Mouse (Mus musculus) forebrain, postnatal 0 days (tissue): ENCODE data around the gene Golm1. TPM values are rescaled to one million over a fixed set of nuclear protein-coding genes. Genes with fewer than 3 reads are reported as not detected.
A peak's percentile ranks its signal among the peaks of the same experiment; 100 is the strongest.
"Not testable (repeated sequence)": the region's sequence is repeated elsewhere in the genome, so short reads cannot be mapped to it uniquely, and the experiment has no call there.

Experiments
- ATAC-seq: fragments of 200-750 bp; cut with Nextera tagmentation; 2 replicates; pipeline ENCODE4 v1.8.0; 2017; ENCODE audit warnings: mild to moderate bottlenecking, moderate library complexity
- DNase-seq: peaks from one replicate; pipeline ENCODE4 v3.0.0-alpha.2; 2015
- H3K27ac ChIP-seq: fragments of 300-500 bp; sonication (generic); 2 replicates; pipeline ENCODE4 v1.5.1; 2014; ENCODE audit warnings: low read depth, mild to moderate bottlenecking, antibody characterized with exemption, low read length, moderate library complexity, mixed read lengths
- H3K27me3 ChIP-seq: fragments of 300-500 bp; sonication (generic); 2 replicates; pipeline ENCODE4 v1.6.1; 2014; ENCODE audit warnings: mild to moderate bottlenecking, low read length, mixed read lengths; ENCODE audit not compliant: insufficient read depth
- H3K36me3 ChIP-seq: fragments of 300-500 bp; sonication (generic); 2 replicates; pipeline ENCODE4 v1.6.1; 2014; ENCODE audit warnings: mild to moderate bottlenecking, moderate library complexity; ENCODE audit not compliant: insufficient read depth
- H3K4me1 ChIP-seq: fragments of 300-500 bp; sonication (generic); 2 replicates; pipeline ENCODE4 v1.6.1; 2014; ENCODE audit warnings: antibody characterized with exemption; ENCODE audit not compliant: insufficient read depth
- H3K4me2 ChIP-seq: fragments of 300-500 bp; sonication (generic); 2 replicates; pipeline ENCODE4 v1.6.1; 2014; ENCODE audit warnings: low read depth, mild to moderate bottlenecking, moderate library complexity
- H3K4me3 ChIP-seq: fragments of 300-500 bp; sonication (generic); 2 replicates; pipeline ENCODE4 v1.5.1; 2014; ENCODE audit warnings: low read depth, low read length, mixed read lengths
- H3K9ac ChIP-seq: fragments of 300-500 bp; sonication (generic); 2 replicates; pipeline ENCODE4 v1.6.1; 2014; ENCODE audit warnings: mild to moderate bottlenecking
- H3K9me3 ChIP-seq: fragments of 300-500 bp; sonication (generic); 2 replicates; pipeline ENCODE4 v1.6.1; 2016; ENCODE audit warnings: low read length
- CTCF ChIP-seq: sonication (generic); IDR thresholded peaks from 2 replicates; pipeline ENCODE4 v1.5.1; 2016; ENCODE audit warnings: antibody characterized with exemption, control low read depth, low read depth
- WGBS: fragments of 180-500 bp; shearing (Covaris S2); extraction: QIAGEN DNeasy Blood & Tissue Kit; methylation state at CpG from one replicate; pipeline ENCODE4 v1.1.7; 2014; 5-methylcytosine and 5-hydroxymethylcytosine counted together
- polyA plus RNA-seq: library from polyadenylated mRNA; unstranded; fragments of >200 nt; fragmentation: Nextera tagmentation; extraction: Ambion mirVana; gene quantifications from 2 replicates; pipeline ENCODE4 v1.2.1, GENCODE M21; 2015
- total RNA-seq: library from RNA; depleted of rRNA; stranded (reverse); fragments of >200 nt; gene quantifications from 2 replicates; pipeline ENCODE4 v1.2.3, GENCODE M21; 2014

Golm1 gene
- total and polyA plus RNA-seq, 2 experiments from 2014 or later = 18.6 to 23.2 TPM

DNA sequence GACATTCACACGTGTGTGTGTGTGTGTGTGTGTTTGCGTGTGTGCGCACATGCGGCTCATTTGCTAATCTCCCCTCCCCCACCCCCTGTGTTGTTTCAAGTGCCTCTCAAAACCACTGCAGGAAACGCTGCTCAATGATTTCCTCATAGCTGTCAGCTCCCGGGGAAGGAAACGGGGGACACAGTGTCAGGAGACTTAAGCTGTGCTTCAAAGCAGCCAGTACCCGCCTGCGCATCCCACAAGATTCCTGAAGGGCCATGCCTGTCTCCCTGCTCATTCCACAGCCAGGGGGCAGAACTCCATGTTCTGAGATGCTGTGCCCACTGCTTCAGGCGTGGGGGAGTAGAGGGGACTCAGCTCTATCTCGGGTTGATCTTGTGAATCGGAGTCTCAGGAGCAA, 29.0 kb upstream of the Golm1 start:
- DNase-seq (peak; percentile 53), ATAC-seq (peak; percentile 85)
- H3K36me3 ChIP-seq = no peaks in the 10 kb centered on the region
- H3K4me1 ChIP-seq = no peaks in the 10 kb centered on the region
- H3K27ac ChIP-seq = peak overlapping the region; percentile 21; the same call in 1 of the 2 replicates
- TF ChIP-seq CTCF = peak; percentile 62
- H3K9ac ChIP-seq = 0 out of 2 replicates have a peak overlapping the region, but pooled peaks have one; percentile 6
- H3K27me3 ChIP-seq = no peaks in the 10 kb centered on the region
- no peak overlapping the region for H3K4me3 ChIP-seq
- H3K4me2 ChIP-seq = peak overlapping the region; percentile 19
- H3K9me3 ChIP-seq = no peaks in the 10 kb centered on the region
- 58% methylated on average over 12 of the region's 12 CpGs for WGBS

DNA sequence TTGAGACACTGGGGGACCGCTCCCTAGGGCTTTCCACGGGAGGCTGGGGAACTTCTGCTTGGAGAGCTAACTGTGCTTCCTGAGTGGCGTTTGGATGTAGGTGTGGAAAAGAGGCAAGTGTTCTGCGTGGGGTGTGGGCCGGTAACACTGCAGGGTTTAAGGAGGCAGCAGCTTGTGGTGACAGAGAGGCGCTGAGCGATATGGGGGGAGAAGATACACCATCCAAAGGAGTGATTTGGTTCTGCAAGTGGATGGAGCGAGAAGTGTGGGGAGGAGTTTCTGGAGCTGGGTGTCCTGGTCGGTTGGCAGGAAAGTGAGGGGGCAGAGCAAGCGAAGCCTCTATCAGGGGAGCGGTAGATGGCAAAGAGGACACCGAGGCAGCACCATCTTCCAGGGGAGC, 27.9 kb upstream of the Golm1 start:
- H3K36me3 ChIP-seq = no peaks in the 10 kb centered on the region
- TF ChIP-seq CTCF = no peak
- H3K27ac ChIP-seq = no peak overlapping the region
- H3K9me3 ChIP-seq = no peaks in the 10 kb centered on the region
- no peaks in the 10 kb centered on the region for H3K27me3 ChIP-seq
- no peak overlapping the region for H3K9ac ChIP-seq
- no peak for DNase-seq
- WGBS = 90% methylated on average over 12 of the region's 12 CpGs
- H3K4me3 ChIP-seq = no peak overlapping the region
- no peaks in the 10 kb centered on the region for H3K4me1 ChIP-seq
- no peak overlapping the region for H3K4me2 ChIP-seq
- ATAC-seq = no peak

DNA sequence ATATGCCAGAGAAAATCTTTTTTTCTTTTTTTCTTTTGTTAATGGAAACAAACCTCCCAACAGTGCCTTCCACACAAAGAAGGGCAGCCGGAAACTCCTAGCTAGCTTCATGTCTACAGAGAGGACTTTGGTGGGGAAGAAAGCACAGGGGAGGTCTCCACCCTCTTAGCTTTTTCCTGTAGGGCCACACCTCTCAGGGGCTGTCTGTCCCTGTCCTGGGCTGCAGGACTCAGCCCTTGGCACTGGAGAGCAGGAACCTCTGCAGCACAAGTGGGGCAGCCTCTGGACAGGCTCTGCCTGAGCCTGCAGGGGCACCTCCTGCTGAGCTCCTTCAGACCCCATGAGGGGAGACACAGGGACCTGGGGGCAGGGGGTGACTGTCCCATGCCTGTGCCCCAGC, 24.5 kb upstream of the Golm1 start:
- WGBS = 65% methylated on average over 1 of the region's 1 CpGs
- not testable (repeated sequence) for DNase-seq, H3K9me3 ChIP-seq, H3K27ac ChIP-seq, H3K4me1 ChIP-seq, ATAC-seq, H3K27me3 ChIP-seq, H3K4me2 ChIP-seq, H3K4me3 ChIP-seq, H3K36me3 ChIP-seq, H3K9ac ChIP-seq

DNA sequence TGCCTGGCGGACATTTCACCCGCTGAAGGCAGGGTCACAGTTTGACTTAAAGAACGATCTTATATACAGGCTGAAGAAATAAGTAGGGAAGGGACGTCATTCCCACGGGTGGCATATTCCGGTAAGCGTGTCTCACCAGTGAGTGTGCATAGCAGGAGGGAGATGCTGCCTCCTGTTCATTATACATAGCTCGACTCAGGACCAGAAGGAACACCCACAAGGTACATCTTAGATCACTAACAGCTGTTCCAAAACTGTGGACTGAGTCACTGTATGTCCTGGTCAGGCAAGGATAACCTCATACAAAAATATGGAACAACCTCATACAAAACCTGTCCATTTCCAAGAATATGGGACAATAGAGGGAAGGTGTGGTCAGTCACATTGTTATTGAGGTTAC, 23.5 kb upstream of the Golm1 start:
- TF ChIP-seq CTCF = no peak
- Histone ChIP-seq H3K36me3 (no peaks in the 10 kb centered on the region), H3K27me3 (no peaks in the 10 kb centered on the region), H3K9me3 (no peaks in the 10 kb centered on the region), H3K4me2 (no peak overlapping the region), H3K4me3 (no peak overlapping the region), H3K9ac (no peak overlapping the region), H3K27ac (no peak overlapping the region), H3K4me1 (no peaks in the 10 kb centered on the region)
- DNase-seq (no peak), ATAC-seq (no peak)
- 87% methylated on average over 8 of the region's 8 CpGs for WGBS

DNA sequence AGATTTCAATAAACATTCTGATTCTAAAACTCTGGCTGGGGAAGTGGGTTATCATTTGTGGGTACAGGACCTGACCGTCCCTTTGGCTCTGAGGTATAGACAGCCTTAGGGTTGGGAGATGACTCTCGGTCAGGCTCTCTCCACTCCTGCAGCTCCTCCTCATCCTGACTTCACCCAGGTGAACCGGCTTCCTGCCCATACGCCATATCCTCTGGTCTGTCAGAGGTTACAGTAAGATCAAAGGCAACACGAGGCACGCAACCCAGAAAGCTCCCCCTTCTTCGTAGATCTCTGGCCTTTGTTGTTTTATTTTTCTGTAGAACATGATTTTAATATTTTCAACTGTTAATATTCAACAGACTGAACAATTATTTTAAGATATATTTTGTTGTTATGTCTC, 20.2 kb upstream of the Golm1 start:
- H3K9me3 ChIP-seq = no peaks in the 10 kb centered on the region
- ATAC-seq (no peak), DNase-seq (no peak)
- H3K4me2 ChIP-seq = no peak overlapping the region
- 94% methylated on average over 7 of the region's 7 CpGs for WGBS
- no peak overlapping the region for H3K27ac ChIP-seq
- H3K4me3 ChIP-seq = no peak overlapping the region
- H3K36me3 ChIP-seq = no peaks in the 10 kb centered on the region
- no peak for TF ChIP-seq CTCF
- H3K27me3 ChIP-seq = no peaks in the 10 kb centered on the region
- H3K4me1 ChIP-seq = no peaks in the 10 kb centered on the region
- H3K9ac ChIP-seq = no peak overlapping the region

DNA sequence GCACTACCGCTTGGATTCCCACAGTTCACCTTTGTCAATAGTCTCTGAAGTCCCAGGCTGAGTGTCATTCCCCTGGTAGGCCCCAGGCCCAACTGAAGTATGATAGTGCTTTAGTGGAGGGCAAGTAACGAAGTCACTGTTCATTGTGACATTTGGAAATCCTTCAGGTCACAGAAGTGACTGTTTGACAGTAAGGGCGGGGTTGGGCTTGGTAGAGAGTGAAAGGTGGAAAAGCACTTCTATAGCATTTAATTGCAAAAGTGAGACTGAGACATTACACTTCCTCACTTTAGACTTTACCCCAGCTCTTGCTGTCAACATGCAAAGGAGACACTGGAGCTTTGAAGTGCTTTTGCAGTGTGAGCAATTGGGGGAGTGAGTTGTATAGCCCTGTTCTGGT, 18.4 kb upstream of the Golm1 start, which contains the start of gene 4921517D22Rik:
Gene 4921517D22Rik (minus strand): TSS at position 101 of the 400 bp plus-strand sequence.
- no peak within 1 kb of the TSS for H3K27ac ChIP-seq
- no peak within 1 kb of the TSS for H3K4me2 ChIP-seq
- H3K9me3 ChIP-seq = no peaks in the 10 kb centered on the region
- ATAC-seq (no peak), DNase-seq (no peak)
- no peak within 1 kb of the TSS for H3K4me3 ChIP-seq
- 88% methylated on average over 3 of the region's 3 CpGs for WGBS
- H3K36me3 ChIP-seq = no peaks in the 10 kb centered on the region
- H3K27me3 ChIP-seq = no peaks in the 10 kb centered on the region
- H3K4me1 ChIP-seq = no peaks in the 10 kb centered on the region
- no peak for TF ChIP-seq CTCF
- H3K9ac ChIP-seq = no peak within 1 kb of the TSS

DNA sequence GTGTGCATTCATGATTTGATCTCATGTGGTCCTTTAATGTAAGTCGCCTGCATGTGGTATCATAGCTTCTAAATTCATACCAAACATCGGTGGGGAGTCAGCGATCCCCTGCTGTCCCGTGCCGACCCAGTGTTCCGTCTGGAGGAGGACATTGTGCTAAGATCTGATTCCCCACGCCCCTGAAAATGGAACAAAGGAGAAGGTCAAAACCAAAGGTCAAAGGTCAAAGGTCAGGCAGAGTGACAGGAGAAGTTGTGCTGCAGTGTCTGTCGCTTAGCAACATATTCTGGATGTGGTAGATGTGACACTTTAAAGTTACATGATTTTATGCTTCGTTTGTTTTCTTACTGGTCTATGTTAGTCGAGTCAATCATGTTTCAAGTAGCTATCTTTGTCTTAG, 15.9 kb upstream of the Golm1 start:
- DNase-seq (peak; percentile 16), ATAC-seq (no peak)
- H3K4me3 ChIP-seq = no peak overlapping the region
- no peak overlapping the region for H3K27ac ChIP-seq
- no peak overlapping the region for H3K9ac ChIP-seq
- no peaks in the 10 kb centered on the region for H3K27me3 ChIP-seq
- 41% methylated on average over 10 of the region's 10 CpGs for WGBS
- no peaks in the 10 kb centered on the region for H3K36me3 ChIP-seq
- H3K4me2 ChIP-seq = no peak overlapping the region
- no peaks in the 10 kb centered on the region for H3K4me1 ChIP-seq
- TF ChIP-seq CTCF = no peak
- H3K9me3 ChIP-seq = no peaks in the 10 kb centered on the region

DNA sequence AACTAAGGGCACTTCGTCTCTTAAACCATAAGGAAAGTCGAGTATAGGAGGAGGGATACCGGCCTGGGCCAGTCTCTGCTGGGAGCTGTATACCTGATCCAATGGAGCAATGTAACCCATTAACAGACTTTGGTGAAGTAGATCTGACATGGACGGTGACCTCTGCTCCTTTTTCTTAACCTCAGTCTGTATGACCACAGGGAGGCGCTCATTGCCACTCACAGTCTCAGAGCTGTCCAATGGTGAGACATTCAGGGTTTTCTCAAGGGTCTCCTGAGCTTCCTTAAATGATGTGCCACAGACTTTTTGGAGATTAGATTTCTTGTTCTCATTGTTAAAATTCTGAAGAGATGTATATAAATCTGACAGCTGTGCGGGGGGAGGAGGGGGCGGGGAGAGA, 15.0 kb upstream of the Golm1 start:
- DNase-seq (no peak), ATAC-seq (no peak)
- Histone ChIP-seq H3K4me1 (no peaks in the 10 kb centered on the region), H3K27me3 (no peaks in the 10 kb centered on the region), H3K36me3 (no peaks in the 10 kb centered on the region), H3K4me2 (no peak overlapping the region), H3K9me3 (no peaks in the 10 kb centered on the region), H3K9ac (no peak overlapping the region), H3K4me3 (no peak overlapping the region), H3K27ac (no peak overlapping the region)
- TF ChIP-seq CTCF = no peak
- WGBS = 84% methylated on average over 7 of the region's 7 CpGs
